Mouse (Mus musculus) cerebral cortex, adult 2 months (tissue): Measurements from ENCODE around the gene Rdh19.

ENCODE experiments used
- WGBS: fragments of 180-500 bp; shearing (Covaris S2); methylation state at CpG from one replicate; pipeline ENCODE4 v1.1.7; 2018; 5-methylcytosine and 5-hydroxymethylcytosine counted together

Rdh19 gene

GRCm38 (mm10) chr10:127849628-127850027 is at the start of gene Rdh19:
Gene Rdh19 (plus strand): TSS chr10:127849928.
- 84% methylated on average over 1 of the region's 1 CpGs for WGBS

- WGBS = 86% methylated on average over 6 of the region's 6 CpGs
Measured at GRCm38 (mm10) chr10:127800891-127801290, 48.8 kb upstream of the Rdh19 start, which contains the start of gene Rdh16. Gene Rdh16 (plus strand): TSS chr10:127801152.

- WGBS = 96% methylated on average over 2 of the region's 2 CpGs
Measured at GRCm38 (mm10) chr10:127801612-127802011, 48.1 kb upstream of the Rdh19 start.

GRCm38 (mm10) chr10:127802236-127802635 is 47.5 kb upstream of the Rdh19 start:
- WGBS = 81% methylated on average over 5 of the region's 5 CpGs

GRCm38 (mm10) chr10:127804416-127804815 is 45.3 kb upstream of the Rdh19 start:
- 72% methylated on average over 7 of the region's 7 CpGs for WGBS

GRCm38 (mm10) chr10:127817268-127817910 is 32.3 kb upstream of the Rdh19 start:
- 77% methylated on average over 4 of the region's 4 CpGs for WGBS

- WGBS = 89% methylated on average over 2 of the region's 2 CpGs
Measured at GRCm38 (mm10) chr10:127821806-127822205, 27.9 kb upstream of the Rdh19 start.

- 78% methylated on average over 6 of the region's 6 CpGs for WGBS
Measured at GRCm38 (mm10) chr10:127825386-127825785, 24.3 kb upstream of the Rdh19 start.

- WGBS = 40% methylated on average over 3 of the region's 3 CpGs
Measured at GRCm38 (mm10) chr10:127829121-127829520, 20.6 kb upstream of the Rdh19 start.

- WGBS = 98% methylated on average over 1 of the region's 1 CpGs
Measured at GRCm38 (mm10) chr10:127834186-127834585, 15.5 kb upstream of the Rdh19 start.

- WGBS = 81% methylated on average over 5 of the region's 5 CpGs
Measured at GRCm38 (mm10) chr10:127835292-127835691, 14.4 kb upstream of the Rdh19 start.

GRCm38 (mm10) chr10:127837793-127838192 is 11.9 kb upstream of the Rdh19 start:
- 96% methylated on average over 5 of the region's 5 CpGs for WGBS

GRCm38 (mm10) chr10:127838539-127838938 is 11.2 kb upstream of the Rdh19 start:
- 47% methylated on average over 2 of the region's 2 CpGs for WGBS

GRCm38 (mm10) chr10:127840776-127841175 is 9.0 kb upstream of the Rdh19 start:
- WGBS = 73% methylated on average over 2 of the region's 2 CpGs

- WGBS = 95% methylated on average over 5 of the region's 5 CpGs
Measured at GRCm38 (mm10) chr10:127845945-127846344, 3.8 kb upstream of the Rdh19 start.

GRCm38 (mm10) chr10:127848089-127848488 is 1.6 kb upstream of the Rdh19 start:
- 92% methylated on average over 1 of the region's 1 CpGs for WGBS

- WGBS = 90% methylated on average over 3 of the region's 3 CpGs
Measured at GRCm38 (mm10) chr10:127866232-127866631, 16.5 kb downstream of the Rdh19 start, which contains the start of gene Rdh16f2. Gene Rdh16f2 (plus strand): TSS chr10:127866474.

GRCm38 (mm10) chr10:127872484-127872883 is 22.8 kb downstream of the Rdh19 start:
- 91% methylated on average over 4 of the region's 4 CpGs for WGBS

GRCm38 (mm10) chr10:127877681-127878080 is 28.0 kb downstream of the Rdh19 start:
- WGBS = 71% methylated on average over 2 of the region's 2 CpGs

- 88% methylated on average over 3 of the region's 3 CpGs for WGBS
Measured at GRCm38 (mm10) chr10:127878262-127879057, 28.7 kb downstream of the Rdh19 start.

GRCm38 (mm10) chr10:127879155-127879688 is 29.5 kb downstream of the Rdh19 start:
- 81% methylated on average over 3 of the region's 3 CpGs for WGBS

- 81% methylated on average over 4 of the region's 4 CpGs for WGBS
Measured at GRCm38 (mm10) chr10:127881041-127881440, 31.3 kb downstream of the Rdh19 start.

- 69% methylated on average over 1 of the region's 1 CpGs for WGBS
Measured at GRCm38 (mm10) chr10:127886551-127886950, 36.8 kb downstream of the Rdh19 start.
